Mouse (Mus musculus) CH12.LX (cell line): ENCODE results near the gene Phykpl.

Experiments used
- CTCF ChIP-seq, 2 experiments: IDR thresholded peaks in 1 of 2; conservative IDR thresholded peaks in 1 of 2; 2 replicates each; pipeline ENCODE4 v1.5.1; 2011 to 2012; ENCODE audit warnings: low read depth in 2 of 2, low read length in 2 of 2, improper control_type of control experiment in 1 of 2, inconsistent platforms in 1 of 2, mild to moderate bottlenecking in 1 of 2, moderate library complexity in 1 of 2
- IRF4 ChIP-seq: IDR thresholded peaks from 2 replicates; pipeline ENCODE4 v1.6.1; 2014; ENCODE audit warnings: low read depth, mild to moderate bottlenecking, inconsistent platforms, low read length, improper control_type of control experiment
- JUND ChIP-seq: conservative IDR thresholded peaks from 2 replicates; pipeline ENCODE4 v1.6.1; 2011; ENCODE audit warnings: low read depth, low read length, improper control_type of control experiment
- MAX ChIP-seq: IDR thresholded peaks from 2 replicates; pipeline ENCODE4 v1.6.1; 2011; ENCODE audit warnings: low read length, improper control_type of control experiment
- MAZ ChIP-seq: IDR thresholded peaks from 2 replicates; pipeline ENCODE4 v1.6.1; 2012; ENCODE audit warnings: low read depth, mild to moderate bottlenecking, inconsistent platforms, low read length, improper control_type of control experiment, moderate library complexity
- POLR2A ChIP-seq: IDR thresholded peaks from 2 replicates; pipeline ENCODE4 v1.6.1; 2011; ENCODE audit warnings: low read depth, mild to moderate bottlenecking, improper control_type of control experiment, low read length

GRCm38 (mm10) chr11:51593849-51594248 lies 9.3 kb downstream of the Phykpl start:
- TF ChIP-seq JUND (no peak), POLR2A (no peak), MAX (no peak), MAZ (no peak), CTCF (conservative IDR thresholded peaks at IDR 0.05 in 1 of 2, IDR thresholded peaks at IDR 0.05 in 1 of 2; ENCODE audit: low read depth in 2 of 2, low read length in 2 of 2) (no peak), IRF4 (no peak)
